Mouse (Mus musculus) adrenal gland, adult 8-10 months (tissue): ENCODE results near the gene Gpr87. TPM values are rescaled to one million over a fixed set of nuclear protein-coding genes. Genes with fewer than 3 reads are reported as not detected.
"Not testable (repeated sequence)": the region's sequence is repeated elsewhere in the genome, so short reads cannot be mapped to it uniquely, and the experiment has no call there.

Experiments used
- DNase-seq: peaks from one replicate; pipeline ENCODE4 v3.0.0; 2022
- total RNA-seq, 4 experiments: library from RNA; stranded (reverse); gene quantifications; 2 replicates each; pipeline ENCODE4 v1.2.4; 2022

Gpr87 gene
- total RNA-seq, 4 experiments from 2014 or later = not detected

GRCm38 (mm10) chr3:59185662-59186061, 9.2 kb downstream of the Gpr87 start:
- DNase-seq = no peak

DNA sequence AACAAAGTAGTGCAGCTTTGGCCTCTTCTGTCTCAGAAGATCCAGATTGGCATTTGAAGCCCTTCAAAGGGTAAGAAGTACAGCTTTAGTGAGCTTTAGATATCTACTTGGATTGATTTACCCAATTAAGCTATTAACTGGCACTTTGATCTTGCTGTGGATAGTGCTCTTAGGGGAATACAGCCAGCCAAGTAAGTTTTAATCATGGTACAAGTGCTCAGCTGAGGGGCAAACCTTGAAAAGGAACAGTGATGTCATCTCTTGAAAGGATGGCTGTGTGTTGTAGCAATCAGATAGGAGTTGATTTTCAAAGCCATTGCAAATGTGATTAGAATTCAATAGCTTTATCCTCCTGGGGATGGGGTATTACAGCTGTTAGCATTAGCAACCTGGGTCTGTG, 12.8 kb downstream of the Gpr87 start:
- DNase-seq = no peak

- DNase-seq = no peak
Observed at GRCm38 (mm10) chr3:59181134-59181533, 13.8 kb downstream of the Gpr87 start.

- DNase-seq = no peak
Observed at GRCm38 (mm10) chr3:59176871-59177270, 18.0 kb downstream of the Gpr87 start.

DNA sequence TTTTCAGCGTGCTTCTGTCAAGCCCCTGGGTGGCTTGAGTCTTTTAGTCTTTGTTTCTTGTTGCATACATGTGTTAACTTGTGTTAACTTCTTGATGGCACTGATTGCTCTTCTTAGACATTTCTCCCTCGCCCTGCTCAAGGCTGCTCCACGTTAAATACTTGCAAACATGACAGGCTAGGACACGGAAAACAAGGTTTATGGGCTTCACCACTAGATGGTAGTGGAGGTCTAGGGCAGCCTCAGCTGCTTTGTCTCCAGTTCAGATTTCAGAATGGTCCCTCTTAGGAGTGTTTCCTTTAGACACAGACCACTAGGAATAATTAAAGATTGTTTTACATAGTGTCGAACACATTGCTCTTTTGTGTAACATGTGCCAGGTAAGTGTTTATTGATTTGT, 19.7 kb downstream of the Gpr87 start:
- peak; percentile 28 for DNase-seq

- no peak for DNase-seq
Observed at GRCm38 (mm10) chr3:59174426-59175154, 20.3 kb downstream of the Gpr87 start.

DNA sequence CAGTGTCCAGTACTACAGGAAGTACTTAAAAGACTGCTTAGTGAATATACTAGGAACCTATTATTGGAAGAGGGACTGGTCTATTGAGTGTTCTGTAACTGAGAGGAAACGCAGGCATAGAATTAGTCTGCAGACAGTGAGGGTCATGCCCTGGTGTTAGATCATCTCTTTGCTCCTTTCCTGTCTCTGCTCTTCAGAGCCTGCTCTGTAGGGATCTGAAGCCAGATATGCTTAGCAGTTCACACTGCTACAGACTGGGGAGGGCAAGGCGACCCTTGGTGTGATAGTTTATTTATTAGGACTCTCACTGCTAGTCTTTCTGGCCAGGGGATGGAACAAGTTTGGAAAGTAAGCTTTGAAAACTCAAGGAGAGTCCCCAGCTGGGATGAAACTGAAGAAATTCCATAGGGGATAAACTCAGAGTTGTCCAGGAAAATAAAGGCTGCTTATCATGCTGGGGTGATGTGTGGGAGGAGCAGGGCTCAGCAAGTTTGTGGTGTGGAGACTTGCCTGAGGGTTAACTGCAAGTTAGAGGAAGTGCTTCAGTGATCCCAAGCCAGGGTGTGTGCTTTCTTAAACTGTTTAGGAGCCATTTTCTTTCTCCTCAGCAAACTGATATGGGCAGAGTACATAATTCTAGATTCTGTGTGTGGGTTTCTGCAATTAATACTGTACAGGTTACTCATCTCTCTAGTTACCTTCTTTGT, 24.8 kb downstream of the Gpr87 start:
- DNase-seq = no peak

- no peak for DNase-seq
Observed at GRCm38 (mm10) chr3:59169215-59169614, 25.7 kb downstream of the Gpr87 start.

DNA sequence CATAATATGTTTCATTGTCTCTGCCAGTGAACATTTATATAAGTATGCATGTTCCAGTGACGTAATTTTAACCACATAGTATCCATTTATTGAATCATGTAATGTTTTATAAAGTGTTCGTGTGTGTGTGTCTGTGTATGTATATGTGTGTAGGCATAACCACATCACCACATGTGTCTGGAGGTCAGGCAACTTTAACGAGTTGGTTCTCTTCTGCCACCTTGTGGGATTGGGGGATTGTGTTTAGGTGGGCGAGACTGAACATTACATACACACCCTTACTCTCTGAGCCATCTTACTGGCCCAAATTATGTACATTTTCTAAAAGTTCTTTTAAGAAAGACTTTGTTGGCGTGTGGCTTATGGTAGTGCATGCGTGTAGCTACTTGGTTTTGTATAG, 26.4 kb downstream of the Gpr87 start:
- DNase-seq = no peak

DNA sequence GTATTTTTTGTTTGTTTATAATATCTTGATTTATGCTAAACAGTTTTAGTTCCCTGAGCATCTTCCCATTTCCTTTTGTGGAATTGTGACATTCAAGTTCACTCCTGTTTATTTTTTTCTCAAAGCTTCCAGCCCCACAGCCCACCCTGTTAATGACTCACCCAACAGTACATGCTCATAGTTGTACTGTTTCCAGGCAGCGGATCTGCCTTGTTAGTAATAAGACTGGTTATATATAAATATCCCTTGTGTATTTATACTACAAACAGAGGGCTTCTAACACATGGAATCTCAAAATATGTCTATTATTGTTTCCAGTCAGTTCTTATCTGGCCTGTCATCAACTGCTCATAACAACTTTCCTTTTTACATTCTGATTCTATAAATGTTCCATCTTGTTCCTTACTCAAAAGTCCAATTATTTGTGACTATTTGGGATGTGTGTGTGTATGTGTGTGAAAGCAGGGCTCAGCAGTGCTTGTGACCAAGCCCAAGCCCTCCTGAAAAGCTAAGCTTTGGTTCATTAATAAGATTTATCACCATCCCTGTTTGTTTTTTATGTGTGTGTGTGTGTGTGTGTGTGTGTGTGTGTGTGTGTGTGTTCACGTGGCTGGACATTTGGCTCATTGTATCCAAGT, 27.4 kb downstream of the Gpr87 start:
- DNase-seq = no peak

GRCm38 (mm10) chr3:59160465-59160864, 34.4 kb downstream of the Gpr87 start:
- no peak for DNase-seq

- DNase-seq = no peak
Observed at GRCm38 (mm10) chr3:59157048-59157447, 37.9 kb downstream of the Gpr87 start.

DNA sequence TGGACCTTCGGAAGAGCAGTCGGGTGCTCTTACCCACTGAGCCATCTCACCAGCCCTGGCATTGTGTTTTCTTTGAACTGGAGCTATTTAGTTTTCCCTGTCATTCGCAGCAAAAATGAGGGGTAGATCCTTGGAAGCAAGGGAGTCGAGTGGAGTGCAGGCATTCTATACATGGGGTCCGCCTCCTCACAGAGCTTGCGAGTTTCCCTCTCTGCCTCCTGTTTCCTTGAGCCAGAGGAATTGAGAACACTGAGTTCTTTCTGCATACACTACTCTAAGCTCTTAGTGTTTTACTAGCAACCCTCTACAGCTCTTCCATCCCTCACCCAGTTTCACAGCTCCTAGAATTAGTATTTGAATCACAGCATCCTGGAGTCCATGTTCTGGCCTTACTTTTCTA, 39.5 kb downstream of the Gpr87 start:
- DNase-seq = no peak

DNA sequence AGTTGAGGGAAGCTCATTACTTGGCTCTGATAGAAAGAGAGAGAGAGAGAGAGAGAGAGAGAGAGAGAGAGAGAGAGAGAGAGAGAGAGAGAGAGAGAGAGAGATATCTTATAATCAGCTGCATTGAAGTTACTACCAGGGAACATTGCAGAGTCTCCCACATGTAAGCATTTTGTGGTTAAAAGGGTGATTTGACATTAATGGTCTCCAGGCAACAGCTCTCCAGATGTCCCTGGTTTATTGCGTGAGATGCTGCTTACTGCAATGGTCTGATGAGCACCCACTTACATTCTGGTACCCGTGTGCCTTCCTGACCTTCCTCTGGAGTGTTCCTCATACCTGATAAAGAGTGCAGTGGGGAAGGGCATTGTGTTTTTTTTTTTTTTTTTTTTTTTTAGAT, 40.0 kb downstream of the Gpr87 start:
- no peak for DNase-seq

- peak; percentile 65 for DNase-seq
Observed at GRCm38 (mm10) chr3:59153424-59153823, 41.5 kb downstream of the Gpr87 start, which contains the start of gene P2ry14. Gene P2ry14 (minus strand): TSS chr3:59153618.

GRCm38 (mm10) chr3:59150624-59151023, 44.3 kb downstream of the Gpr87 start:
- no peak for DNase-seq

DNA sequence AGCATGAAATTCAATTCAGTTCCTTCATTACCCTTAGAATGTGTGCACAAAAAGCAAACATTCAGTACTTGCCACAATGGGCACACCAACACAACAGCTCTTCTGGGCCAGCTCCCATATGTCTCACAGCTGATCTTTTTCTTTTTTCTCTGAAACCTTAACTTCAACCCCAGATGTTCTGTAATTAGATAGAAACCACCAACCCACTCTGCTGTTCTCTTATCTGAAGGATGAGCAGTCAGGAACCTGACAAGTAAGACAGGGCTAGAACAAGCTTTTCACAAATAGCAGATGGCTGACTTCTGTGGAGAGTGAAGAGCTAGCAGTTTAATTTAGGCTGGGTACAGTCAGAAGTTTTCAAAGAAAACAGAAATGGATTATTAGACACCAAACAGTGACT, 45.3 kb downstream of the Gpr87 start:
- DNase-seq = no peak

DNA sequence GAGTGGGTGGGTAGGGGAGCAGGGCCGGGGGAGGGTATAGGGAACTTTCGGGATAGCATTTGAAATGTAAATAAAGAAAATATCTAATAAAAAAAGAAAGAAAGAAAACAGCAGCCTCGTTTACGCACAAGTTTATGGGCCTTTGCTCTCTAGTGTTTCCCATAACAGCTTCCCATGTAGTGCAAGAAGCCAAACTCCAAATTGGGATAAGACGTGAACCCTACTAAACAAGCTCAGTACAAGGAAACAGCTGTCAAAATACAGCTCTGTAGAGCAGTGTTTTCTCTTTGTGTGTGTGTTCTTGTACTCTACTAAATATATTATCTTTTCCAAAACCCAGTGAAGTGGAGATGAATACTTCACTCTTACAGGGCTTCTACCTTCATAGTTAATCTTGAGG, 49.7 kb downstream of the Gpr87 start:
- no peak for DNase-seq

DNA sequence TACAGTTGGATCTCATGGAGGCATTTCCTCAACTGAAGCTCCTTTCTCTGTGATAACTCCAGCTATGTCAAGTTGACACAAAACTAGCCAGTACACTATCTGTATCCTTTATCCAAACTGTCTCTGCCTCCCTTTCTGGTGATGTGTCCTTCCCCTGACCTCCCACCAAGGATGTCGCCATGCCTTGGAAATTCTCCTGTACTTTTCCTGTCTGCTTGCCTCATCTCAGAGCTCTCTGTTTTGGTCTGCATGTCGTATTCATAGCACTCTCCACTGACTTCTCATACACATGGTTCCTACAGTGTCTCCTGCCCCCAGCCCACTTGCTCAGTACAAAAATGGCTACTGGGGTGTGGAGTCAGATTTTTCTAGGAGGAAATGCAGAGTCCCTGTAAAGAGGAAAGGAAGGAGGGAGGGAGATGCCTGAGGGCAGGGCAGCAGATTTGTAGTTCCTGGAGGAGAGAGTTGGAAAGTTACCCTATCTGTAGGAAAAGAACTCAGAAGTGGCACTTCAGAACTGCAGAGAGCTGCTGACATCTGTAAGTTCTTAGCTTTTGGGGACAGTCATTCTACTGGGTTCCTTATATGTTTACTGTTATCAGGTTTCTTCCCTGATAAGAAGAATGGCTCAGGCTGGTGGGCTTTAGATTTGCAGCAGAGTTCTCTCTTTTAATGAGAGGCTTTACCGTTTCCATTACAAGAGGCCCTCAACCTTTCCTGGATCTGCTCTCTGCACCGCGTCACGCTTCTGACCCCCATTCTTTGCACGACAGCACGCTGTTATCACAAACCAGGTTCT, 53.2 kb downstream of the Gpr87 start:
- DNase-seq = no peak

DNA sequence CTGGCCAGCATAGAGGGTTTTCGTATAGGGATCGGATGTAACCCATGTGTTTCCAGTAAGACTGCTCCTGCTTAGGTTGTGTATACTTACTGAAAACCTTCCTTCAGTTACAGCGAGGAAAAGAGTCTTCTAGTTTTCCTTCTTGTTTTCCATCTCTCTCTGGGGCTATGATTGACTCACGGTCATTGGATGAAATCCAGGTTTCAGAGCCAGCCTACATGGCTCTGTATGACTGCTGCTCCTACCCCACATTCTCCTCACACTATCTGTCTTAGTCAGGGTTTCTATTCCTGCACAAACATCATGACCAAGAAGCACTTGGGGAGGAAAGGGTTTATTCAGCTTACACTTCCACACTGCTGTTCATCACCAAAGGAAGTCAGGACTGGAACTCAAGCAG, 54.0 kb downstream of the Gpr87 start:
- not testable (repeated sequence) for DNase-seq

DNA sequence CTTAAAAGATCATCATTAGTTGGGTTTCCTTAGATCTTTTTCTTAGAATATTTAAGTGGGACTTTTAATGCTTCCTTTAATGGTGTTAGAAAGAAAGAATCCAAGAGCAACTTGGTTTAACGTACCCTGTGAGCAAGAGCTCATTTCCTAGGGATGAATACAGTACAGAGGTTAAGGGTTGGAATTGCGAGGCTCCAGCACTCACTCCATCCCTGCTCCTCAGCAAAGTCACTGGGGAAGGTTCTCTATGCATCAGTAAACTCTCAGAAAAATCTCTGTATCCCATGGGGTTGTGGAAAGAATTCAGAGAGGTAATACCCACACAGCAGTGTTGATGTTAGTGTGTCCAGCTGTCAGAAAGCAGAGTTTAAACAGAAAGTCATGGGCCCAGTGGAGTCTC, 54.8 kb downstream of the Gpr87 start:
- DNase-seq = no peak

DNA sequence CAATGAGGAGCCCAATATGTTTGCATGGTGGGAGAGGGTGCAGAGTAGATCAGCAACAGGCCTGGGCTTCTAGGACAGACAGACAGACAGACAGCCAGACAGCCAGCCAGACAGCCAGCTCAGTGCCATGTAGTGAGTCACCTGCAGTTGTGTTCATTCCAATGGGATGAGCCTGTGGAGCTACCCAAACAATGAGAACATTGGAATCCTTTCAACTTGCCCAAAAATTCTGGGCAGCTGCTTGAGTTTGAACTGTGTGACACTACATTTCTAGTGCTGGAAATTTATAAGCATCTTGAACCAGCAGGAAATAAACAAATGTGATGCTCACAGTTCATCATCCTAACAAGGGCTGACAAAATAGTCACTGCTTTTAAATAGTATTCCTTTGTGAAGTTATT, 55.3 kb downstream of the Gpr87 start:
- DNase-seq = no peak

DNA sequence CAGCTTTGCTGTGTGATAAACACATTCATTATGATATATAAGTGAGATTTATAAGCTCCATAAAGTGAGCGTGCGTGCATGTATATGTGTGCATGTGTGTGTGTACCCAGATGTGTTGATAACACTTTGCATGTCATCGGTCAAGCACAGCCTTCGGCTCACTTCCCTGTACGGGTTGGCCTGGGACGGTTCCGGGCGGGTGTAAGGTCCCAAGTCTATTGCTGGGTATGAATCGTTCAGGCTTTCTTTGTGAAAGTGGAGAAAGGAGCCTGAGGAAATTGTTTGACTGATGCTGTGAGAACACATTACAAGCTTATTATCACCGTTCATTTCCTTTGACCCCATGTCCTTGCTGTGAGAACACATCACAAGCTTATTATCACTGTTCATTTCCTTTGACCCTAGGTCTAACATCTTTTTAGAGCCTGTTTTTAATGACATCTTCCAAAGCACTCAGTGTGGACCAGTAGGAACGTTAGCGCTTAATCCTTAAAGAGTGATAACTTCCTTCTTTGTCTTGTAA, 55.9 kb downstream of the Gpr87 start:
- DNase-seq = no peak
